Mouse (Mus musculus) kidney, postnatal 36 days (tissue): ENCODE results near the gene Vmn2r34.
"Not testable (repeated sequence)": the region's sequence is repeated elsewhere in the genome, so short reads cannot be mapped to it uniquely, and the experiment has no call there.

Source experiments
- DNase-seq, 2 experiments: peaks; one replicate each; pipeline ENCODE4 v3.0.0; 2021 to 2022; ENCODE audit warnings: mixed read lengths in 2 of 2

The Vmn2r34 gene

DNA sequence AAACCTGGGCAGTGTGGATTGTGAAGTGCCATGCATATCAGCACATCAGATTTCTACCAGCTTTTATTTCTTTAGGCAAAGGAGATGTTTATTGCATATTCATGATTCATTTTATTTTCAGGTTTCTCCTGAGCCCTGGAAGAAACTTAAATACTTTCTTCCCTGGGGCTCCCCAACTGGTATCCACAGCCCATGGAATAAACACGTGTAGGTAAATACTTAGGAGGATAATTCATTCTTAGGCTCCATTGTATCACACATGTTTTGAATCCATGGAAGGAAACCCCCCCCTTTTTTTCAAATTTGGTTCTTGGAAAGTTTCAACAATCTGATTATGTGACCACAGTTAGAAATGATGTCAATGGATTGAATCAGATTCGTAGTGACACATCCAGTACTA is at the start of gene Vmn2r34:
Gene Vmn2r34 (minus strand): TSS at position 101 of the 400 bp plus-strand sequence.
- DNase-seq, result not testable (repeated sequence)

GRCm38 (mm10) chr7:7674032-7674431 is 15.3 kb downstream of the Vmn2r34 start:
- DNase-seq, result not testable (repeated sequence)
